Mouse (Mus musculus): ENCODE measurements around the gene Med1. TPM values are rescaled to one million over a fixed set of nuclear protein-coding genes. Genes with fewer than 3 reads are reported as not detected.
"Not testable (repeated sequence)": the region's sequence is repeated elsewhere in the genome, so short reads cannot be mapped to it uniquely, and the experiment has no call there.

Med1 gene
- polyA plus RNA-seq (2016; fragmentation: Nextera tagmentation; extraction: Ambion mirVana), result 43.7 and 51.5 TPM in 2 replicates

DNA sequence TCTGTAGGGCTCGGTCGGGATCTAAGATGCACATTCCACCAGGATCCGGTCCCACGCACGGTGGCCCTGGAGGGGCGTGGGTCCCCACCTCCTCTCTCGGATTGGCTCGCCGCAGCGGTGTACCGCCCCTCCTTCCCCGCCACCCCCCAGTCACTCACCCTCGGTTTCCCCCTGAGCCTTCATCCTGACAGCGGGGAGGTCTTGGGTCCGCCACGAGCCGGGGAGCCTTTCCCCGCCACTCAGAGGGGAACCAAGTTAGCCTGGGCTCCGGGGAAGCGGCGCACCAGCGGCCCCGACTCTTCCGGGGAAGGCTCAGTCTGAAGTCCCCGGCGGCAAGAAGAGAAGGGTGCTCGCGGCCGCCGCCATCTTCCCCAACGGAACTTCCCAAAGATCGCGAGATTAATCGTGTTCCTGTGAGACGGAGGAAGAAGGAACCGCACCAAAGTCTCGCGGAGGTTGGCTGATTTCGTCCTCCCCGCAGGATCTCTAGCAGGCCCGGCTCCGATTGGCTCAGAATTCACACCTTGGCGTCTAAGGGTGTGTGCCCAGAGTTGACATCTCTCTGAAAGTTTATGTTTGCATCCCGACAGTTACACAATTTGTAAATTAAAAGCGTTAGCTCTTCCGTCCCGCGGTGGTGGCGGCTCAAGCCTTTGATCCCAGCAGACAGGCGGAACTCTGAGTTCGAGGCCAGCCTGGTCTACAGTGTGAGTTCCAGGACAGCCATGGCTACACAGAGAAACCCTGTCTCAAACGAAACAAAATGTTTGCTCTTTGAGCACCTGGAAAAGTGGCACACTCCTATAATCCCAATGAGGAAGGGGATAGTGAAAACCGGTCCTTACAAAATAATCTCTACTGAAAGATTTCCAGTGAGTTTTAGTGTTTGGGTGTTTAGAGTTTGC lies at the start of gene Med1:
Med1 (minus strand) TSS at position 393 of the 905 bp plus-strand sequence.
- Histone ChIP-seq H3K9me3 (no peaks in the 10 kb centered on the region), H3K36me3 (peaks cover 29% of the 10 kb centered on the region), H3K4me1 (peaks cover 8% of the 10 kb centered on the region; the same call in 1 of the 2 replicates), H3K27me3 (ENCODE audit: insufficient read depth, poor library complexity, severe bottlenecking) (no peaks in the 10 kb centered on the region), H3K27ac (peak within 1 kb of the TSS; percentile 98), H3K4me3 (peak within 1 kb of the TSS; percentile 94)
- peak; percentile 98 for DNase-seq (ENCODE audit: low spot score)
- under 1% methylated on average over 53 of the region's 53 CpGs for WGBS

GRCm38 (mm10) chr11:98238995-98239394 lies 45.9 kb upstream of the Med1 start:
- WGBS, result 96% methylated on average over 3 of the region's 3 CpGs
- H3K4me1 ChIP-seq, result no peaks in the 10 kb centered on the region
- DNase-seq (ENCODE audit: low spot score), result no peak
- no peak overlapping the region for H3K4me3 ChIP-seq
- H3K9me3 ChIP-seq, result no peaks in the 10 kb centered on the region
- no peak overlapping the region for H3K27ac ChIP-seq
- no peaks in the 10 kb centered on the region for H3K27me3 ChIP-seq (ENCODE audit: insufficient read depth, poor library complexity, severe bottlenecking)
- H3K36me3 ChIP-seq, result peaks cover 96% of the 10 kb centered on the region

DNA sequence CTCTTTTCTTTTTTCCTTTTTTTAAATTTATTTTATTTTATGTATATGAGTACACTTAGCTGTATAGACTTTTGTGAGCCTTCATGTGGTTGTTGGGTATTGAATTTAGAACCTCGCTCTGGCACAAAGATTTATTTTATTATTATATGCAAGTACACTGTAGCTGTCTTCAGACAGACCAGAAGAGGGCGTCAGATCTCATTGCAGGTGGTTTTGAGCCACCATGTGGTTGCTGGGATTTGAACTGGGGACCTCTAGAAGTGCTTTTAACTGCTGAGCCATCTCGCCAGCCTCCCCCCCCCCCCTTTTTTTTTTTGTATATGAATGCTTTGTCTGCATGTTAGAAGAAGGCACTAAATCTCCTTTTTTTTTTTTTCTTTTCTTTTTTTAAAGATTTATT lies 45.3 kb upstream of the Med1 start:
- Histone ChIP-seq H3K36me3 (peaks cover 95% of the 10 kb centered on the region), H3K27ac (no peak overlapping the region), H3K27me3 (ENCODE audit: insufficient read depth, poor library complexity, severe bottlenecking) (no peaks in the 10 kb centered on the region), H3K9me3 (no peaks in the 10 kb centered on the region), H3K4me1 (no peaks in the 10 kb centered on the region), H3K4me3 (no peak overlapping the region)
- WGBS, result 89% methylated on average over 3 of the region's 3 CpGs
- no peak for DNase-seq (ENCODE audit: low spot score)

DNA sequence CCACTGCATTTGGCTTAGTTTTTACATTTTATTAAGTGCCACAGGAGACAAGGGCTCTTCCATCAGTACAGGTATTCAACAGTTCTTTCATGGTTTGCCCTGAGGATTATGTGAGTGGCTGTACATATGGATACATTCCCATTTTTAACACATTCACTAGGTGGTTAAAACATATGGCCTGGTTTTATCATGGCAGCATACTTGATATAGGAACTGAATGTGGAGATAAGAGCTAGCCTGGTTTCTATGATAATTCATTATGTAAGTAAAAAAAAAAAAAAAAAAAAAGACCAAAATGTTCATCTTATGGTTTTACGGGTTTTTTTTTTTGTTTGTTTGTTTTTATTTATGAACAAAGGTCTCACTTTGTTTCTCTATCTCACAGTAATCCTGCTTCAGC lies 33.3 kb upstream of the Med1 start:
- Histone ChIP-seq H3K27ac (no peak overlapping the region), H3K9me3 (no peaks in the 10 kb centered on the region), H3K27me3 (ENCODE audit: insufficient read depth, poor library complexity, severe bottlenecking) (no peaks in the 10 kb centered on the region), H3K36me3 (peaks cover 90% of the 10 kb centered on the region), H3K4me1 (no peaks in the 10 kb centered on the region), H3K4me3 (no peak overlapping the region)
- no peak for DNase-seq (ENCODE audit: low spot score)
- WGBS, result 93% methylated on average over 1 of the region's 1 CpGs

GRCm38 (mm10) chr11:98213311-98213710 lies 20.2 kb upstream of the Med1 start:
- Histone ChIP-seq H3K4me3 (no peak overlapping the region), H3K27me3 (ENCODE audit: insufficient read depth, poor library complexity, severe bottlenecking) (no peaks in the 10 kb centered on the region), H3K27ac (no peak overlapping the region), H3K36me3 (peaks cover 91% of the 10 kb centered on the region), H3K9me3 (no peaks in the 10 kb centered on the region), H3K4me1 (peaks cover 5% of the 10 kb centered on the region; the same call in 1 of the 2 replicates)
- 84% methylated on average over 1 of the region's 1 CpGs for WGBS
- no peak for DNase-seq (ENCODE audit: low spot score)

DNA sequence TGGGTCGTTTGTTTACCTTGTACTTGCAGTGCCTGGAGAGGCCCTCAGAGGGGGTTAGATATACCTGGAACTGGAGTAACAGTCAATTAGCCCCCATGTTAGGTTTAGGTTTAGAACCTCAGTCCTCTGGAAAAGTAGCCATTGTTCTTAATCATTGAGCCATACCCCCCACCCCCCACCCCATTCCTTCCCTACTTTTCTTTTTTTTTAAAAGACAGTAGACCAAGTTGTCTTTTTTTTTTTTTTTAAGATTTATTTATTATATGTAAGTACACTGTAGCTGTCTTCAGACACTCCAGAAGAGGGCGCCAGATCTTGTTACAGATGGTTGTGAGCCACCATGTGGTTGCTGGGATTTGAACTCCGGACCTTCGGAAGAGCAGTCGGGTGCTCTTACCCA lies 16.6 kb upstream of the Med1 start:
- not testable (repeated sequence) for H3K4me3 ChIP-seq; H3K27me3 ChIP-seq (ENCODE audit: insufficient read depth, poor library complexity, severe bottlenecking); H3K27ac ChIP-seq; DNase-seq (ENCODE audit: low spot score); H3K4me1 ChIP-seq; H3K9me3 ChIP-seq
- WGBS, result 91% methylated on average over 5 of the region's 5 CpGs
- peaks cover 70% of the 10 kb centered on the region for H3K36me3 ChIP-seq

- not testable (repeated sequence) for H3K4me1 ChIP-seq; DNase-seq (ENCODE audit: low spot score); H3K27me3 ChIP-seq (ENCODE audit: insufficient read depth, poor library complexity, severe bottlenecking); H3K9me3 ChIP-seq; H3K27ac ChIP-seq
- peaks cover 38% of the 10 kb centered on the region for H3K36me3 ChIP-seq
- WGBS, result 89% methylated on average over 3 of the region's 3 CpGs
- peak overlapping the region; percentile 95; the same call in 1 of the 2 replicates for H3K4me3 ChIP-seq
These were observed 13.2 kb upstream of the Med1 start for GRCm38 (mm10) chr11:98206281-98206680.

GRCm38 (mm10) chr11:98205463-98205862 lies 12.4 kb upstream of the Med1 start:
- Histone ChIP-seq H3K4me3 (peak overlapping the region; percentile 95), H3K9me3 (no peaks in the 10 kb centered on the region), H3K27me3 (ENCODE audit: insufficient read depth, poor library complexity, severe bottlenecking) (no peaks in the 10 kb centered on the region), H3K27ac (no peak overlapping the region), H3K36me3 (peaks cover 30% of the 10 kb centered on the region), H3K4me1 (0 out of 2 replicates have a peak, but pooled peaks cover 3% of the 10 kb centered on the region)
- no peak for DNase-seq (ENCODE audit: low spot score)

DNA sequence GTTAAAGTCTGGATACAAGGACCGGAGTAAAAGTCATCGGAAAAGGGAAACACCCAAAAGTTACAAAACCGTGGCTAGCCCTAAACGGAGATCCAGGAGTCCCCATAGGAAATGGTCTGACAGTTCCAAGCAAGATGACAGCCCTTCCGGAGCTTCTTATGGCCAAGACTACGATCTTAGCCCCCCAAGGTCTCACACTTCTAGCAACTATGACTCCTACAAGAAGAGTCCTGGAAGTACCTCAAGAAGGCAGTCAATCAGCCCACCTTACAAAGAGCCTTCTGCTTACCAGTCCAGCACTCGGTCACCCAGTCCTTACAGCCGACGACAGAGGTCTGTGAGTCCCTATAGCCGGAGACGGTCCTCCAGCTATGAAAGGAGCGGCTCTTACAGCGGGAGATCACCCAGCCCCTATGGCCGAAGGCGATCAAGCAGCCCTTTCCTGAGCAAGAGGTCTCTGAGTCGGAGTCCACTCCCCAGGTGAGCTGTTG lies 10.9 kb upstream of the Med1 start:
- Histone ChIP-seq H3K4me1 (0 out of 2 replicates have a peak, but pooled peaks cover 3% of the 10 kb centered on the region), H3K27ac (peak overlapping the region; percentile 100; the same call in 1 of the 2 replicates), H3K36me3 (peaks cover 17% of the 10 kb centered on the region), H3K4me3 (peak overlapping the region; percentile 95), H3K27me3 (ENCODE audit: insufficient read depth, poor library complexity, severe bottlenecking) (no peaks in the 10 kb centered on the region), H3K9me3 (no peaks in the 10 kb centered on the region)
- peak; percentile 80 for DNase-seq (ENCODE audit: low spot score)
- 0% methylated on average over 16 of the region's 16 CpGs for WGBS

DNA sequence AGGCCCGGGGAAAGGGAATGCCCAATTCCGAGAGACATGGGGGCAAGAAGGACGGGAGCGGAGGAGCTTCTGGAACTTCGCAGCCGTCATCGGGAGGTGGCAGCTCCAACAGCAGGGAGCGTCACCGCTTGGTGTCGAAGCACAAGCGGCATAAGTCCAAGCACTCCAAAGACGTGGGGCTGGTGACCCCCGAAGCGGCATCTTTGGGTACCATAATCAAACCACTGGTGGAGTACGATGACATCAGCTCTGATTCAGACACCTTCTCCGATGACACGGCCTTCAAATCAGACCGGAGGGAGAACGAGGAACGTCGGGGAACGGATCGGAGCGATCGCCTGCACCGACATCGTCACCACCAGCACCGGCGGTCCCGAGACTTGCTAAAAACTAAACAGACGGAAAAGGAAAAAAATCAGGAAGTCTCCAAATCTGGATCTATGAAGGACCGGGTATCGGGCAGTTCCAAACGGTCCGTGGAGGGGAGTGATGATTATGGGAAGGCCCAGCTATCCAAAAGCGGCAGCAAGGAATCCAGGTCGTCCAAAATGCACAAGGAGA lies 10.3 kb upstream of the Med1 start:
- 0 out of 2 replicates have a peak, but pooled peaks cover 3% of the 10 kb centered on the region for H3K4me1 ChIP-seq
- peak overlapping the region; percentile 95 for H3K4me3 ChIP-seq
- DNase-seq (ENCODE audit: low spot score), result peak; percentile 84
- peak overlapping the region; percentile 100 for H3K27ac ChIP-seq
- no peaks in the 10 kb centered on the region for H3K9me3 ChIP-seq
- no peaks in the 10 kb centered on the region for H3K27me3 ChIP-seq (ENCODE audit: insufficient read depth, poor library complexity, severe bottlenecking)
- H3K36me3 ChIP-seq, result peaks cover 11% of the 10 kb centered on the region
- WGBS, result under 1% methylated on average over 37 of the region's 37 CpGs

DNA sequence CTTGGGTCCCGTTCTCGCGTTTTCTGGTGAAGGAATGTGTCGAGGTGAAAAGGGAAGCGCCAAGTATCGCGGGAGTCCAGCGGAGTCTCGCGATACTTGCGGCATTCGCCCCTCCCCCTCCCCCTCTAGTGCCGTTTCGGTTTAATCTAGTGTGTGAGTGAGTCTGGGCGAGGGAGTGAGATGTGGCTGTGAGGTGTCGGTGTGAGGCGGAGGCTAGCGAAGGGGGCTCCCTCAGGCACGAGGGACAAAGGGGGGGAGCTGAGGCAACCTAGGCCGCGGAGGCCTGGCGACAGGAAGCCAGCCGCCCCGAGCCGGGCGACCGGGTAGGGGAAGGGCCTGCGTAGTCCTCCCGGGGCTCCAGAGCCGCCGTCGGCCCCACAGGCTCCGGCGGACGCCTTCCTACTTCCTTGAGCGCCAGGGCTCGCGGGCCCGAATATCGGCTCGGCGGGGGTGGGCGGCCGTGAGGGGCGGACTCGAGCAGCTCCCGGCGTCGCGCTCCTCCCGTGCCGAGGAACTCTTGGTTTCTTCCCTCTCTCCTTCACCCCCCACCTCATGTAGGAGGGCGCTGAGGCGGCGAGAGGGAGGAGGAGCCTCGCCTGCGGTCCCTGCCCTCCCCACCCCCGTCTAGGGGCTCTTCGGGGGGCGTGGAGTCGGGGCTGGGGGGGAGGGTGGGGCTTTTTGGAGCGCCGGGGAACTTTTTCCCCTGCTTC lies 9.7 kb upstream of the Med1 start, which contains the start of gene Cdk12:
Cdk12 (plus strand) TSS at position 419 of the 710 bp plus-strand sequence.
- WGBS, result under 1% methylated on average over 59 of the region's 63 CpGs
- DNase-seq (ENCODE audit: low spot score), result peak; percentile 99
- H3K4me1 ChIP-seq, result 0 out of 2 replicates have a peak, but pooled peaks cover 3% of the 10 kb centered on the region

GRCm38 (mm10) chr11:98201791-98202640 lies 8.9 kb upstream of the Med1 start:
- H3K4me1 ChIP-seq, result 0 out of 2 replicates have a peak, but pooled peaks cover 3% of the 10 kb centered on the region
- peak; percentile 77 for DNase-seq (ENCODE audit: low spot score)
- peak overlapping the region; percentile 100 for H3K27ac ChIP-seq
- no peaks in the 10 kb centered on the region for H3K9me3 ChIP-seq
- WGBS, result 4% methylated on average over 27 of the region's 27 CpGs
- H3K4me3 ChIP-seq, result peak overlapping the region; percentile 95
- no peaks in the 10 kb centered on the region for H3K27me3 ChIP-seq (ENCODE audit: insufficient read depth, poor library complexity, severe bottlenecking)
- H3K36me3 ChIP-seq, result 0 out of 2 replicates have a peak, but pooled peaks cover 2% of the 10 kb centered on the region

More for the DNA sequence above, 9.7 kb upstream of the Med1 start, which contains the start of gene Cdk12:
- no peaks in the 10 kb centered on the region for H3K9me3 ChIP-seq
- H3K36me3 ChIP-seq, result peaks cover 5% of the 10 kb centered on the region
- H3K27me3 ChIP-seq (ENCODE audit: insufficient read depth, poor library complexity, severe bottlenecking), result no peaks in the 10 kb centered on the region
- H3K4me3 ChIP-seq, result peak within 1 kb of the TSS; percentile 95
- peak within 1 kb of the TSS; percentile 100 for H3K27ac ChIP-seq
